Mouse (Mus musculus) stomach, embryonic 14.5 days (tissue): ENCODE measurements at regions not wholly inside any gene's neighbourhood (a gene's known extent, or its start where the extent isn't known, plus 50 kb on each side); places are given as distances from the start of the nearest gene placed in this dataset.

Source experiments
- ATAC-seq: fragments of 200-750 bp; cut with Nextera tagmentation; 2 replicates; pipeline ENCODE4 v1.8.0; 2017; ENCODE audit warnings: low read depth, moderate TSS enrichment; ENCODE audit not compliant: insufficient number of reproducible peaks, insufficient read depth, low FRiP score
- H3K27ac ChIP-seq: fragments of 300-500 bp; sonication (generic); 2 replicates; pipeline ENCODE4 v1.5.1; 2014; ENCODE audit warnings: mild to moderate bottlenecking, low read length, moderate library complexity, mixed read lengths
- H3K27me3 ChIP-seq: fragments of 300-500 bp; sonication (generic); 2 replicates; pipeline ENCODE4 v1.6.1; 2014; ENCODE audit warnings: low read length, control low read depth, mixed read lengths; ENCODE audit not compliant: control insufficient read depth, insufficient read depth
- H3K36me3 ChIP-seq: fragments of 300-500 bp; sonication (generic); 2 replicates; pipeline ENCODE4 v1.6.1; 2014; ENCODE audit warnings: mild to moderate bottlenecking, control low read depth, low read length, moderate library complexity, mixed read lengths; ENCODE audit not compliant: control insufficient read depth, insufficient read depth
- H3K4me1 ChIP-seq: fragments of 300-500 bp; sonication (generic); 2 replicates; pipeline ENCODE4 v1.6.1; 2014; ENCODE audit warnings: low read length, control low read depth, mixed read lengths; ENCODE audit not compliant: control insufficient read depth, insufficient read depth
- H3K4me2 ChIP-seq: fragments of 300-500 bp; sonication (generic); replicated peaks from 2 replicates; pipeline ENCODE4 v1.6.1; 2014; ENCODE audit warnings: low read depth, low read length, control low read depth
- H3K4me3 ChIP-seq: fragments of 300-500 bp; sonication (generic); 2 replicates; pipeline ENCODE4 v1.5.1; 2014; ENCODE audit warnings: low read depth, low read length, control low read depth
- H3K9ac ChIP-seq: fragments of 300-500 bp; sonication (generic); replicated peaks from 2 replicates; pipeline ENCODE4 v1.6.1; 2014; ENCODE audit warnings: low read depth, mild to moderate bottlenecking, control low read depth, low read length, moderate library complexity, mixed read lengths
- H3K9me3 ChIP-seq: fragments of 300-500 bp; sonication (generic); 2 replicates; pipeline ENCODE4 v1.6.1; 2016; ENCODE audit warnings: low read depth, low read length, control low read depth; ENCODE audit not compliant: control insufficient read depth
- WGBS: fragments of 180-500 bp; shearing (Covaris S2); extraction: QIAGEN DNeasy Blood & Tissue Kit; methylation state at CpG from one replicate; pipeline ENCODE4 v1.1.7; 2014; 5-methylcytosine and 5-hydroxymethylcytosine counted together

- Histone ChIP-seq H3K4me2 (no peak overlapping the region), H3K27me3 (no peaks in the 10 kb centered on the region), H3K27ac (no peak overlapping the region), H3K36me3 (no peaks in the 10 kb centered on the region), H3K4me3 (no peak overlapping the region), H3K9ac (no peak overlapping the region), H3K4me1 (peaks cover 2% of the 10 kb centered on the region), H3K9me3 (no peaks in the 10 kb centered on the region)
- ATAC-seq = no peak
- WGBS = 86% methylated on average over 3 of the region's 3 CpGs
Observed at GRCm38 (mm10) chr5:28526435-28526834, 59.4 kb upstream of the Shh start.

- no peaks in the 10 kb centered on the region for H3K9me3 ChIP-seq
- no peaks in the 10 kb centered on the region for H3K27me3 ChIP-seq
- no peak overlapping the region for H3K27ac ChIP-seq
- ATAC-seq = peak; percentile 63; the same call in 1 of the 2 replicates
- H3K4me3 ChIP-seq = no peak overlapping the region
- no peaks in the 10 kb centered on the region for H3K36me3 ChIP-seq
- no peak overlapping the region for H3K9ac ChIP-seq
- H3K4me1 ChIP-seq = peaks cover 11% of the 10 kb centered on the region
- H3K4me2 ChIP-seq = no peak overlapping the region
- 22% methylated on average over 9 of the region's 9 CpGs for WGBS
Observed at GRCm38 (mm10) chr5:28520800-28521707, 54.0 kb upstream of the Shh start.

- no peak overlapping the region for H3K4me2 ChIP-seq
- no peak for ATAC-seq
Observed at GRCm38 (mm10) chr5:28519059-28519543, 52.0 kb upstream of the Shh start.

More at GRCm38 (mm10) chr5:28519059-28519543, 52.0 kb upstream of the Shh start:
- Histone ChIP-seq H3K27ac (no peak overlapping the region), H3K27me3 (no peaks in the 10 kb centered on the region), H3K4me1 (peaks cover 11% of the 10 kb centered on the region), H3K36me3 (no peaks in the 10 kb centered on the region), H3K4me3 (no peak overlapping the region), H3K9ac (no peak overlapping the region), H3K9me3 (no peaks in the 10 kb centered on the region)
- WGBS = 81% methylated on average over 3 of the region's 3 CpGs
